Mouse (Mus musculus): Measurements from ENCODE around the gene Blm. TPM values are rescaled to one million over a fixed set of nuclear protein-coding genes. Genes with fewer than 3 reads are reported as not detected.

Blm gene
- polyA plus RNA-seq, 2 experiments = 19.8 to 24.8 TPM

GRCm38 (mm10) chr7:80542139-80542831 lies 7.4 kb upstream of the Blm start:
- Histone ChIP-seq H3K4me2 (ENCODE audit: low read depth) (peak overlapping the region; percentile 63), H3K27me3 (ENCODE audit: control insufficient read depth, insufficient read depth, low read length) (no peaks in the 10 kb centered on the region), H3K9ac (replicated peaks) (peak overlapping the region; percentile 57), H3K4me1 (replicated peaks; ENCODE audit: control insufficient read depth in 2 of 2, insufficient read depth in 2 of 2, low read length in 1 of 2) (peaks cover 38 to 51% of the 10 kb centered on the region in 2 experiments), H3K36me3 (replicated peaks; ENCODE audit: control insufficient read depth, insufficient read depth, low read depth) (no peaks in the 10 kb centered on the region), H3K4me3 (ENCODE audit: insufficient read depth in 1 of 2, low read depth in 2 of 2, low read length in 2 of 2) (peak overlapping the region; percentile 6 to 12; a peak in 2 of 4 replicates), H3K9me3 (ENCODE audit: control insufficient read depth, low read length) (no peaks in the 10 kb centered on the region), H3K27ac (peak overlapping the region; percentile 92)
- ATAC-seq (ENCODE audit: insufficient read depth) (peak; percentile 97), DNase-seq (ENCODE audit: low read depth in 3 of 3, low spot score in 3 of 3) (peak; percentile 72 to 88 (median 73))
- 15% methylated on average over 7 of the region's 7 CpGs for WGBS (ENCODE audit: insufficient replicate concordance)
- TF ChIP-seq EP300 (IDR thresholded peaks at IDR 0.05; ENCODE audit: low read depth) = peak; percentile 98
- TF ChIP-seq CTCF (IDR thresholded peaks at IDR 0.05; ENCODE audit: low read depth) = no peak

- ATAC-seq (ENCODE audit: insufficient read depth) (no peak), DNase-seq (ENCODE audit: low read depth in 3 of 3, low spot score in 3 of 3) (no peak)
- H3K4me1 ChIP-seq (replicated peaks; ENCODE audit: control insufficient read depth in 2 of 2, insufficient read depth in 2 of 2, low read length in 1 of 2) = peaks cover 46 to 54% of the 10 kb centered on the region in 2 experiments
- 72% methylated on average over 5 of the region's 5 CpGs for WGBS (ENCODE audit: insufficient replicate concordance)
- H3K4me3 ChIP-seq (ENCODE audit: insufficient read depth in 1 of 2, low read depth in 2 of 2, low read length in 2 of 2) = no peak overlapping the region
- no peak overlapping the region for H3K9ac ChIP-seq (replicated peaks)
- TF ChIP-seq CTCF (IDR thresholded peaks at IDR 0.05; ENCODE audit: low read depth) (no peak), EP300 (IDR thresholded peaks at IDR 0.05; ENCODE audit: low read depth) (no peak)
- no peaks in the 10 kb centered on the region for H3K27me3 ChIP-seq (ENCODE audit: control insufficient read depth, insufficient read depth, low read length)
- H3K27ac ChIP-seq = no peak overlapping the region
- no peak overlapping the region for H3K4me2 ChIP-seq (ENCODE audit: low read depth)
- H3K9me3 ChIP-seq (ENCODE audit: control insufficient read depth, low read length) = no peaks in the 10 kb centered on the region
- H3K36me3 ChIP-seq (replicated peaks; ENCODE audit: control insufficient read depth, insufficient read depth, low read depth) = no peaks in the 10 kb centered on the region
Observed at GRCm38 (mm10) chr7:80539581-80539980, 4.7 kb upstream of the Blm start.

- peak overlapping the region; percentile 97 for H3K9ac ChIP-seq (replicated peaks)
- H3K4me1 ChIP-seq (replicated peaks; ENCODE audit: control insufficient read depth in 2 of 2, insufficient read depth in 2 of 2, low read length in 1 of 2) = peaks cover 36 to 40% of the 10 kb centered on the region in 2 experiments
- H3K4me2 ChIP-seq (ENCODE audit: low read depth) = peak overlapping the region; percentile 87
- H3K9me3 ChIP-seq (ENCODE audit: control insufficient read depth, low read length) = no peaks in the 10 kb centered on the region
- ATAC-seq (ENCODE audit: insufficient read depth) (peak; percentile 82), DNase-seq (ENCODE audit: low read depth in 3 of 3, low spot score in 3 of 3) (peak; percentile 79 to 84 (median 80))
- peak overlapping the region; percentile 87 to 94 for H3K4me3 ChIP-seq (ENCODE audit: insufficient read depth in 1 of 2, low read depth in 2 of 2, low read length in 2 of 2)
- WGBS (ENCODE audit: insufficient replicate concordance) = under 1% methylated on average over 32 of the region's 32 CpGs
- TF ChIP-seq EP300 (IDR thresholded peaks at IDR 0.05; ENCODE audit: low read depth) (peak; percentile 69), CTCF (IDR thresholded peaks at IDR 0.05; ENCODE audit: low read depth) (0 out of 2 replicates have a peak, but pooled peaks have one; percentile 13)
- no peaks in the 10 kb centered on the region for H3K27me3 ChIP-seq (ENCODE audit: control insufficient read depth, insufficient read depth, low read length)
- no peaks in the 10 kb centered on the region; the same call in 1 of the 2 replicates for H3K36me3 ChIP-seq (replicated peaks; ENCODE audit: control insufficient read depth, insufficient read depth, low read depth)
- peak overlapping the region; percentile 94 for H3K27ac ChIP-seq
Observed at GRCm38 (mm10) chr7:80534291-80535008, 469 bp downstream of the Blm start.

GRCm38 (mm10) chr7:80531087-80531486 lies 3.8 kb downstream of the Blm start:
- peak overlapping the region; percentile 87 for H3K4me2 ChIP-seq (ENCODE audit: low read depth)
- DNase-seq (ENCODE audit: low read depth in 3 of 3, low spot score in 3 of 3) = no peak
- H3K36me3 ChIP-seq (replicated peaks; ENCODE audit: control insufficient read depth, insufficient read depth, low read depth) = no peaks in the 10 kb centered on the region; the same call in 1 of the 2 replicates
- no peak for ATAC-seq (ENCODE audit: insufficient read depth)
- WGBS (ENCODE audit: insufficient replicate concordance) = 37% methylated on average over 6 of the region's 6 CpGs
- no peaks in the 10 kb centered on the region for H3K27me3 ChIP-seq (ENCODE audit: control insufficient read depth, insufficient read depth, low read length)
- 0 out of 2 replicates have a peak overlapping the region, but pooled peaks have one; percentile 16 for H3K9ac ChIP-seq (replicated peaks)
- no peak overlapping the region for H3K4me3 ChIP-seq (ENCODE audit: insufficient read depth in 1 of 2, low read depth in 2 of 2, low read length in 2 of 2)
- peaks cover 29 to 37% of the 10 kb centered on the region in 2 experiments for H3K4me1 ChIP-seq (replicated peaks; ENCODE audit: control insufficient read depth in 2 of 2, insufficient read depth in 2 of 2, low read length in 1 of 2)
- no peaks in the 10 kb centered on the region for H3K9me3 ChIP-seq (ENCODE audit: control insufficient read depth, low read length)
- TF ChIP-seq CTCF (IDR thresholded peaks at IDR 0.05; ENCODE audit: low read depth) (no peak), EP300 (IDR thresholded peaks at IDR 0.05; ENCODE audit: low read depth) (no peak)
- H3K27ac ChIP-seq = no peak overlapping the region

GRCm38 (mm10) chr7:80530646-80531045 lies 4.3 kb downstream of the Blm start:
- H3K4me2 ChIP-seq (ENCODE audit: low read depth) = peak overlapping the region; percentile 87
- H3K36me3 ChIP-seq (replicated peaks; ENCODE audit: control insufficient read depth, insufficient read depth, low read depth) = no peaks in the 10 kb centered on the region; the same call in 1 of the 2 replicates
- ATAC-seq (ENCODE audit: insufficient read depth) = no peak
- DNase-seq (ENCODE audit: low read depth in 3 of 3, low spot score in 3 of 3) = no peak
- H3K27me3 ChIP-seq (ENCODE audit: control insufficient read depth, insufficient read depth, low read length) = no peaks in the 10 kb centered on the region
- no peaks in the 10 kb centered on the region for H3K9me3 ChIP-seq (ENCODE audit: control insufficient read depth, low read length)
- peaks cover 31 to 33% of the 10 kb centered on the region in 2 experiments for H3K4me1 ChIP-seq (replicated peaks; ENCODE audit: control insufficient read depth in 2 of 2, insufficient read depth in 2 of 2, low read length in 1 of 2)
- 43% methylated on average over 2 of the region's 2 CpGs for WGBS (ENCODE audit: insufficient replicate concordance)
- TF ChIP-seq EP300 (IDR thresholded peaks at IDR 0.05; ENCODE audit: low read depth) (no peak), CTCF (IDR thresholded peaks at IDR 0.05; ENCODE audit: low read depth) (no peak)
- no peak overlapping the region for H3K27ac ChIP-seq
- no peak overlapping the region for H3K9ac ChIP-seq (replicated peaks)
- H3K4me3 ChIP-seq (ENCODE audit: insufficient read depth in 1 of 2, low read depth in 2 of 2, low read length in 2 of 2) = no peak overlapping the region
